Mouse (Mus musculus) ES-Bruce4 (cell line): ENCODE results near the gene Kif5a.

ENCODE experiments used
- CTCF ChIP-seq: IDR thresholded peaks from one replicate; pipeline ENCODE4 v1.8.1; 2011; ENCODE audit warnings: low read depth, low read length
- EP300 ChIP-seq: IDR thresholded peaks from 2 replicates; pipeline ENCODE4 v1.6.1; 2011; ENCODE audit warnings: low read depth, low read length; ENCODE audit not compliant: insufficient read depth
- POLR2A ChIP-seq: IDR thresholded peaks from one replicate; pipeline ENCODE4 v1.8.1; 2011; ENCODE audit warnings: low read length; ENCODE audit not compliant: insufficient read depth

DNA sequence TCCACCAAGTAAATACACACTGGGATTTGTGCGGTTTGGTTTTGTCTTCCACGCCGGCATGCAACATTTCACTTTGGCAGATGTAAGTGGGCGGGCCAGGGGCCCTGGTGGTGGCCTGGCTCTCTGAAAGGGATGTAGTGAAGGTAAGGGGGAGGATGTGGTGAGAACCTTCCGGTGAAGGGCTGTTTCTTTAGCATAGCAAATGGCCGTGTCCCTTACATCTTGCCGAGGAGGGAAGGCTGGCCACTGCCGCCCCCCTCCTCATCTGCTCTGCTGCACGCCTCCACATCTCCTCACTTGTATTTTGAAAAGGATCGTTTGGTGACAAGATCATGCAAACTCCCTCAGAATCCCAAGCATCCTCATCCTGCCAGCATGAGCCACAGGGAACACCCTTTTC, 37.4 kb downstream of the Kif5a start:
- TF ChIP-seq POLR2A: no peak
- TF ChIP-seq CTCF: no peak
- no peak for TF ChIP-seq EP300
